Mouse (Mus musculus): Measurements from ENCODE around the gene Acat1. TPM values are rescaled to one million over a fixed set of nuclear protein-coding genes. Genes with fewer than 3 reads are reported as not detected.

The Acat1 gene
- polyA plus RNA-seq (2016; fragmentation: Nextera tagmentation; extraction: Ambion mirVana), result 60.3 and 62.0 TPM in 2 replicates

DNA sequence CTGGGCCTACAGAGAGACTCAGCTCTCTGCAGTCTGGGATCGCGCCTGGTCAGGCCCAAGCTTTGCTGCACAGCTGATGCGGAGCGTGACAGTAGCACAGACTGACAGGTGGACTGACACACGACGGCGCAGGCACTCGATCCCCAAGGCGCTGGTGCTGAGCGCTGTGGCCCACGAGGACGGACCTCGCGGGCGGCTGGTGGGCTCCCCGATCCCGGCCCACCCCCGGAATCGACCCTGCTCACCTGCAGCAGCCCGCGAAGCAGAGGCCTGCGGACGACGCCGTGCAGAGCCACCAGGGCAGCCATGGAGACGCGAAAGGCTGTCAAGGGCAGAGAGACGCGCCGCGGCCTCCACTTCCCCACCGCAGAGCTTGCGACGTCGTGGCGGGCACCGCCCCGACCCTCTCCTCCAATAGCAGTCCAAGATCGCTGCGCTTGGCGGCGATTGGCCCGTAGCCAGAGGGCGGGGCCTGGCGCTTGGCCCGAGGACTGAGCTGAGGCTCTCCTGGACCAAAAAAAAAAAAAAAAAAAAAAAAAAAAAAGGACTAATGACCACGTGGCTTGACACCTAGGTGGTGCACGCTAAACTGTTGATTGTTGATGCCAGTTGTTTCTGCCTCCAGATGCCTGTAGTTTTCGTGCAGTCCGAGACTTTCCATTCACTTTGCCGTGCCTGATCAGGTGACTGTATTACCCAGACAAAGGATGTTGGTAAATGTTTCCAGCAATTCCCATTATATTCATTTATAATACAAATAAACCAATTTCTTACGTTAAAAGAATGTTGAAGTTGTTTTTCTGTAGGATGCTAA is at the start of gene Acat1:
Gene Acat1 (minus strand): TSS at position 415 of the 814 bp plus-strand sequence.
- Histone ChIP-seq H3K9me3 (no peaks in the 10 kb centered on the region), H3K4me3 (peak within 1 kb of the TSS; percentile 55), H3K27me3 (no peaks in the 10 kb centered on the region), H3K9ac (replicated peaks) (peak within 1 kb of the TSS; percentile 59), H3K4me1 (0 out of 2 replicates have a peak, but pooled peaks cover 6% of the 10 kb centered on the region), H3K27ac (replicated peaks) (peak within 1 kb of the TSS; percentile 52), H3K36me3 (peaks cover 6% of the 10 kb centered on the region; the same call in 1 of the 2 replicates), H3K4me2 (replicated peaks) (peak within 1 kb of the TSS; percentile 66)
- ATAC-seq (ENCODE audit: low FRiP score, low read depth), result peak; percentile 100
- 5% methylated on average over 52 of the region's 52 CpGs for WGBS

DNA sequence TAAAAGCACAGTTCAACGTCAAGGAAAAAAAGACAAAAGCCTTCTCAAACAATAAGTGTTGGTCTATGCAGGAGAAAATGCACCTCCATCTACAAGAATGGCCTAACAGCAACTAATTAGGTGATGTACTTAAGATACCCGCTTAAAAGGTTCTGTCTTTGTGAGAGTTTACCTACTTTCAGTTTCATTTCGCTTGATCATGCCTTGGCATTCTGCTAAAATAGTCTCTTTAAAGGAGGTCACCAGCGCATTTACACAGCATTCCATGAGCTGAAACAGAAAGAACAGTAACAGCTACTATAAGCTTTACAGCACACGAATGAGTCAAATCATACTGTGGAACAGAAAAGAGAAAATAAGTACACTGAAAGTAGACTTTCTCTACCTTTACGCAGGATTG is 24.6 kb upstream of the Acat1 start:
- ATAC-seq (ENCODE audit: low FRiP score, low read depth), result no peak
- Histone ChIP-seq H3K9me3 (no peaks in the 10 kb centered on the region), H3K9ac (replicated peaks) (no peak overlapping the region), H3K4me3 (no peak overlapping the region), H3K27me3 (no peaks in the 10 kb centered on the region), H3K36me3 (peaks cover 76% of the 10 kb centered on the region), H3K27ac (replicated peaks) (no peak overlapping the region), H3K4me1 (no peaks in the 10 kb centered on the region), H3K4me2 (replicated peaks) (no peak overlapping the region)
- WGBS, result 93% methylated on average over 6 of the region's 6 CpGs

DNA sequence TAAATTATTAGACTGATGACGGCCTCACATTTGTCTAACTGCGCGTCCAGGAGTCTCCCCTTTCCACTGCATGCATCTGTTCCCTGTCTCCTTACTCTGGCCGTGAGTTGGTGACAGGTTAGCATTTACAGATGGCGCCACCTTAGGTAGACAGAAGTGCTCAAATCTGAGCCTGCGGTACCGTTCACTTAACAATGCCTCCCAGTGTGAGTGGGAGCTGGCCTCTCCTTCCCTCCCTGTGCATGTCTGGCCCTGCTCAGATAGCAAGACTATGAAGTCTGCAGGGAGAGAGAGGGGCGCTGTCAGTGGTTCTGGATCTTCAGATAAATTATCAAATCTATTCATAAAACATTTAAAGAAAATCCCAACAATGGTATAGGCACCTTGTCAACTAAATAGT is 5.1 kb upstream of the Acat1 start:
- peaks cover 42% of the 10 kb centered on the region for H3K36me3 ChIP-seq
- no peaks in the 10 kb centered on the region for H3K4me1 ChIP-seq

DNA sequence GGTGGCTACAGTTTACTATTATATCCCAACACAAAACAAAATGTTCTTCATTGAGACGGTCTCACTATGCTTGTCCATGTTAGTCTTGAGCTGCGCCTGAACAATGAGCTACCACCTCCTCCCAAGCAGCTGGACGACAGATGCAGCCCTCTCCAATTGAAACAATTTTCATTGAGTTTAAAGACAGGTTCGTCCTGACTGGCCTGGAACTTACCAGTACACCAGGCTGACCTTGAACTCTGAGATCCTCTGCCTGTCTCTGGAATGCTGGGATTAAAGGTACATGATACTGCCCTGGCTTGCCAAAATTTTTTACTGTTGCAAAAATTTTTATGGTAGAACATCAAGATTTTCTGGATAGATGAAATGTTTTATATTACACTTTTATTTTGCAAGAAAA is 4.1 kb upstream of the Acat1 start:
- Histone ChIP-seq H3K27me3 (no peaks in the 10 kb centered on the region), H3K4me2 (replicated peaks) (no peak overlapping the region), H3K9ac (replicated peaks) (no peak overlapping the region), H3K9me3 (no peaks in the 10 kb centered on the region), H3K27ac (replicated peaks) (no peak overlapping the region), H3K4me1 (0 out of 2 replicates have a peak, but pooled peaks cover 4% of the 10 kb centered on the region), H3K36me3 (peaks cover 34% of the 10 kb centered on the region), H3K4me3 (no peak overlapping the region)
- no peak for ATAC-seq (ENCODE audit: low FRiP score, low read depth)
- WGBS, result 85% methylated on average over 4 of the region's 4 CpGs

More for the DNA sequence above, 5.1 kb upstream of the Acat1 start:
- 94% methylated on average over 8 of the region's 8 CpGs for WGBS
- H3K4me3 ChIP-seq, result no peak overlapping the region
- H3K27me3 ChIP-seq, result no peaks in the 10 kb centered on the region
- no peaks in the 10 kb centered on the region for H3K9me3 ChIP-seq
- no peak overlapping the region for H3K9ac ChIP-seq (replicated peaks)
- no peak overlapping the region for H3K4me2 ChIP-seq (replicated peaks)
- ATAC-seq (ENCODE audit: low FRiP score, low read depth), result no peak
- no peak overlapping the region for H3K27ac ChIP-seq (replicated peaks)

DNA sequence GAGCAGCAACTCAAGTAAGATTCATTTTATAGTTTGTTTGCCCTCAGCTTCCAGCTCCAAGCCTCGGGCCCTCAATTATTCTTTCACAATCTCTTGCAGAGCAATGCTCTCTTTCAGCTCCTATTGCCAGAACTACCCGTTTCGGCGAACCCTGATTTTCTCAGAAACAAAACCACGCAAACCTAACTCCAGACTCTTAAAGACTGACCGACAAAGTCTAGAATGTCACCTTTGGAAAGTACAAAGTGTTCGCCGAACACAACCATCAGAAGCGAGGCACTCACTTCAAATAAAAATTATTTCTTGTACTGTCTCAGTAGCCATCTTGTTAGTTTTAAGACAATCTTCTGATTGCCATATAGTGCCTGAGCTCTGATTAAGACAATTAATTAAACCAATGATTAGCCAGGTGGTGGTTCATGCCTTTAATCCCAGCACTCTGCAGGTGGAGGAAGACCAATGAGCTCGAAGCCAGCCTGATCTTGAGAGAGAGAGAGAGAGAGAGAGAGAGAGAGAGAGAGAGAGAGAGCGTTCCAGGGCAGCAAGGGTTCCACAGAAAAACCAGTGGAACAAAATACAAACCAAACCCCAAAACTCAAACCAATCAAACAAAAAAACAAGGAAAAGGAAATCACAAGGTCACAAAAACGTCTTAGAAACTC is 745 bp downstream of the Acat1 start:
- no peaks in the 10 kb centered on the region for H3K9me3 ChIP-seq
- peak overlapping the region; percentile 59 for H3K9ac ChIP-seq (replicated peaks)
- no peak overlapping the region for H3K27ac ChIP-seq (replicated peaks)
- whole genome bisulfite sequencing, result 78% methylated on average over 12 of the region's 12 CpGs
- peak overlapping the region; percentile 55 for H3K4me3 ChIP-seq
- no peaks in the 10 kb centered on the region for H3K27me3 ChIP-seq
- H3K4me2 ChIP-seq (replicated peaks), result peak overlapping the region; percentile 66
- no peaks in the 10 kb centered on the region for H3K36me3 ChIP-seq
- no peak for ATAC-seq (ENCODE audit: low FRiP score, low read depth)
- H3K4me1 ChIP-seq, result 0 out of 2 replicates have a peak, but pooled peaks cover 6% of the 10 kb centered on the region

DNA sequence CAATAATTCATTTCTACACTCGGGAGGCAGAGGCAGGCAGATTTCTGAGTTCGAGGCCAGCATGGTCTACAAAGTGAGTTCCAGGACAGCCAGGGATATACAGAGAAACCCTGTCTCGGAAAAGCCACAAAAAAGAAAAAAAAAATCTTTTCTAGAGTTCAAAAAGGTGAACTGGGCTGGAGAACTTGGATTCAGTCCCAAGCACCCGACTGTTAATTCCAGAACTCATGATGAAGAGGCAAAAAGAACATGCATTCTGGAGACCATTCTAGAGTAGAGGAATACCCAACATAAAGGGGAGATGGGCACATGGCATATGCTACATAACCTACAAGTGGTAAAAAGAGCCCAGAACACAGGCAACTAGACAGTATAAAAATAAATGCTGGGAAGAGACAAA is 2.4 kb downstream of the Acat1 start:
- 92% methylated on average over 4 of the region's 4 CpGs for WGBS

DNA sequence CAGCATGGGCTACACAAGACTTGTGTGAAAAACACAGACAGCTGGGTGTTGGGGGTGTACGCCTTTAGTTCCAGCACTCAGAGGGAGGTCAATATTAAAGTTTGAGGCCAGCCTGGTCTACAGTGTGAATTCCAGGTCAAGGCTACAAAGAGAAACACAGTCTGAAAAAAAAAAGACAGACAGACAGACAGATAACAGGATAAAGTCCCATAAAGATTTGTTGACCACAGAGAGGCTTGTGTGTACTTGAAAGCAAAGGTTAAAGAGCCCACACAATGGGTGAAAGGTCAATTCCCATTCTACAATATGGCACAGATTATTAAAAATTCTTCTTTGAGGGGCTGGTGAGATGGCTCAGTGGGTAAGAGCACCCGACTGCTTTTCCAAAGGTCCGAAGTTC is 3.0 kb downstream of the Acat1 start:
- Histone ChIP-seq H3K4me3 (no peak overlapping the region), H3K27ac (replicated peaks) (no peak overlapping the region), H3K9me3 (no peaks in the 10 kb centered on the region), H3K4me2 (replicated peaks) (no peak overlapping the region), H3K36me3 (no peaks in the 10 kb centered on the region), H3K9ac (replicated peaks) (no peak overlapping the region), H3K27me3 (no peaks in the 10 kb centered on the region), H3K4me1 (0 out of 2 replicates have a peak, but pooled peaks cover 6% of the 10 kb centered on the region)
- 90% methylated on average over 3 of the region's 3 CpGs for WGBS
- ATAC-seq (ENCODE audit: low FRiP score, low read depth), result no peak

More for the DNA sequence above, 2.4 kb downstream of the Acat1 start:
- 0 out of 2 replicates have a peak, but pooled peaks cover 6% of the 10 kb centered on the region for H3K4me1 ChIP-seq
- no peaks in the 10 kb centered on the region for H3K9me3 ChIP-seq
- no peak overlapping the region for H3K4me3 ChIP-seq
- no peak overlapping the region for H3K27ac ChIP-seq (replicated peaks)
- no peak overlapping the region for H3K9ac ChIP-seq (replicated peaks)
- ATAC-seq (ENCODE audit: low FRiP score, low read depth), result no peak
- H3K36me3 ChIP-seq, result no peaks in the 10 kb centered on the region
- H3K4me2 ChIP-seq (replicated peaks), result no peak overlapping the region
- no peaks in the 10 kb centered on the region for H3K27me3 ChIP-seq

DNA sequence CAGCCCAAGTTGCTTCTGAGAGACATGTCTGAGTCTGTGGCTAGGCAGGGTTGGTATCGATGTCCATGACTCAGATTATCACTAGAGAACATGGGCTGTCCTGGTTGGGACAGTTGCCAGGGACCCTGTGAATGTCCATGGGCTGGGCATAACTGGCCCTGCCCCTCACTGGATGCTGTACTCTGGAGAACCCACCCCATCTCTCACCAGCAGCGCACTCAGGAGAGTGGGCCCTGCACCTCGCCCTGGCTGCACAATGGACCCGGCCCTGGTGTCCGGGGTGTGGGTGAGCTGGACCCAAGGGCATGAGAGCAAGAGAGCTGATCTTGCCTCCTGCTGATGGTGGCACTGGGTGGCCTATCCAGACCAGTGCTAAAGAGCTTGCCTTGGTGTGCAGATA is 5.2 kb downstream of the Acat1 start:
- no peaks in the 10 kb centered on the region for H3K36me3 ChIP-seq
- no peaks in the 10 kb centered on the region for H3K27me3 ChIP-seq
- H3K27ac ChIP-seq (replicated peaks), result no peak overlapping the region
- 0 out of 2 replicates have a peak, but pooled peaks cover 6% of the 10 kb centered on the region for H3K4me1 ChIP-seq
- no peak overlapping the region for H3K4me3 ChIP-seq
- WGBS, result 91% methylated on average over 5 of the region's 5 CpGs
- H3K9ac ChIP-seq (replicated peaks), result no peak overlapping the region
- no peak for ATAC-seq (ENCODE audit: low FRiP score, low read depth)
- H3K9me3 ChIP-seq, result no peaks in the 10 kb centered on the region
- no peak overlapping the region for H3K4me2 ChIP-seq (replicated peaks)

DNA sequence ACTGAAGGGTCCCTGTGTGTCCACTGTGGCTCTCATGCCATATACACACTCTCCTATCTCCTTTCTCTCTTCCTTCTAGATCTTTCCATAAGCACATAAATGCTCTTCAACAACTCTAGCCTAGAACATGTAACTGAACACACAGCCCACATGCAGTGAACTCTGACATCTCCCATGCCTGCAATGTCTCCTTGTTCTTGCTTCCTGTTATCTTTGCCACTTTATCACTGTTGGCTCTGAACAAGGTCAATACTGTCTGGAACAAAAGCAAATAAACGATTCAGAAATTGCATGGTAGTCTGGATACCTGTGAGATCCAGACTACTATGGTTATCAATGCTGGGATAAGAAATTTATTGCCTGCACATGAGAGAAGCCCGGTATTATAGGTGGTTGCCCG is 6.3 kb downstream of the Acat1 start:
- Histone ChIP-seq H3K4me3 (no peak overlapping the region), H3K9me3 (no peaks in the 10 kb centered on the region), H3K4me1 (no peaks in the 10 kb centered on the region), H3K9ac (replicated peaks) (no peak overlapping the region), H3K4me2 (replicated peaks) (no peak overlapping the region), H3K36me3 (no peaks in the 10 kb centered on the region), H3K27ac (replicated peaks) (no peak overlapping the region), H3K27me3 (no peaks in the 10 kb centered on the region)
- no peak for ATAC-seq (ENCODE audit: low FRiP score, low read depth)
- WGBS, result 90% methylated on average over 3 of the region's 3 CpGs

DNA sequence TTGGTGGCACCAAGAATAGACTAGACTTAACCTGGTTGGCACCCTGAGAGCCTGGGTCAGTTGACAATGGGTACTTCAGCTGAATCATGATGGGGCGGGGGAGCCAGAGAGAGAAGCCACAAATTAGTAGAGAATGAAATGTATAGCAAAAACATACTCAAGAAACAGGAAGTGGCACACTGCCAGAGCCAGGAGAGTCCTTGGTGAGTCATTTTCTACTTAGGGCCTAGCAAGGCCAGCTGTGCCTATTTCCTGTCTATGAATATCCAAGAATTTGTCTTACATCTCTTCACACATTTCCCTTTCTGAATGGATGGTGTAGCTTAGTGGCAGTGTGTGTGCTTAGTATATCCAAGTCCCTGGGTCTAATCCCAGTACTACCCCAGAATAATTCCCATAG is 6.8 kb downstream of the Acat1 start:
- Histone ChIP-seq H3K9ac (replicated peaks) (no peak overlapping the region), H3K4me1 (no peaks in the 10 kb centered on the region), H3K27ac (replicated peaks) (no peak overlapping the region), H3K4me2 (replicated peaks) (no peak overlapping the region), H3K9me3 (no peaks in the 10 kb centered on the region), H3K27me3 (no peaks in the 10 kb centered on the region), H3K36me3 (no peaks in the 10 kb centered on the region), H3K4me3 (no peak overlapping the region)
- no peak for ATAC-seq (ENCODE audit: low FRiP score, low read depth)
- 85% methylated on average over 1 of the region's 1 CpGs for WGBS

DNA sequence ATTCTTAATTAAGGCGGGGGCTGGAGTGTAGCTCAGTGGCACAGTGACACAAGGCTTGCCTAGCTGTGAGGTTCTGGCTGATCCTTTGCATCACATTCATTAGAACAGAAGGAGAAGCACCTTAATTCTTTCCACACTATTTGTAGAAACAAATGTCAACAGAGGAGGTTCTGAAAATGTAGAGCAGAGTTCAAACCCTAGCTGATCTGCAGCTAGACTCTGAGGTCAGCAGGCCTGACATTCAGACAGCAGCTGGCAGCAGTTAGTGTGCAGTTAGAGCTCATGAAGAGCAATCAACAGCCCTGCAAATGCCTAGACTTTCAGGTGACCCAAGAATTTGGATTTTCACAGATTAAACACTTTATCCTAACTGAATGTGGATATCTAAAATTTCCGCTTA is 8.6 kb downstream of the Acat1 start:
- H3K4me2 ChIP-seq (replicated peaks), result no peak overlapping the region
- no peaks in the 10 kb centered on the region for H3K27me3 ChIP-seq
- 95% methylated on average over 2 of the region's 2 CpGs for WGBS
- no peak overlapping the region for H3K4me3 ChIP-seq
- no peaks in the 10 kb centered on the region for H3K36me3 ChIP-seq
- no peak for ATAC-seq (ENCODE audit: low FRiP score, low read depth)
- no peaks in the 10 kb centered on the region for H3K4me1 ChIP-seq
- no peak overlapping the region for H3K27ac ChIP-seq (replicated peaks)
- H3K9me3 ChIP-seq, result no peaks in the 10 kb centered on the region
- no peak overlapping the region for H3K9ac ChIP-seq (replicated peaks)

DNA sequence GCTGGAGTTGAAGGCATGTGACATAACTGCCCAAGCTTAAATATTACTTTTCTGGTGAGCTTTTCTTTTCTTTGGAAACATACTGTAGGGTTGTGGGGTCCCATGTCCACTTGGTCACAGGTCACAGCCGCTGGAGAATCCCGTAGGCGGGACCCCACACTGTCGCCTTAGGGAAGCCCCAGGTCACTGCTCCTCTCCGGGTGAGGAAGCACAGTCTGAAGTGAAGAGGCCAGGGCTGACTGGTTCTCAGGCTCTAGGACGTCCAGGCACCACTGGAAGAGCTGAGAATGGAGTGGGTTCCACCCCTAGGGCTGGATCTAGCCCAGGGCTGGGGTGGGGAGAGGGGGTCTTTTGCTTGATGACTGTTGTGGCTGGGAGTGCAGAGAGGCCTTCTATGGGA is 11.6 kb downstream of the Acat1 start:
- Histone ChIP-seq H3K27me3 (no peaks in the 10 kb centered on the region), H3K4me2 (replicated peaks) (no peak overlapping the region), H3K9me3 (no peaks in the 10 kb centered on the region), H3K4me1 (no peaks in the 10 kb centered on the region), H3K36me3 (peaks cover 4% of the 10 kb centered on the region; the same call in 1 of the 2 replicates), H3K4me3 (no peak overlapping the region), H3K9ac (replicated peaks) (no peak overlapping the region), H3K27ac (replicated peaks) (no peak overlapping the region)
- 79% methylated on average over 6 of the region's 6 CpGs for WGBS
- ATAC-seq (ENCODE audit: low FRiP score, low read depth), result no peak

Data from midbrain, embryonic 12.5 days (tissue).